Mouse (Mus musculus) MEL (cell line): ENCODE measurements around the gene Wdr90. TPM values are rescaled to one million over a fixed set of nuclear protein-coding genes. Genes with fewer than 3 reads are reported as not detected.
A peak's percentile ranks its signal among the peaks of the same experiment; 100 is the strongest.

Experiments
- DNase-seq: peaks from one replicate; pipeline ENCODE4 v3.0.0; 2011; ENCODE audit warnings: low read depth, low spot score
- H3K27ac ChIP-seq: 2 replicates; pipeline ENCODE4 v1.5.1; 2012; ENCODE audit warnings: low read depth, mild to moderate bottlenecking, control low read depth, low read length, moderate library complexity; ENCODE audit not compliant: control insufficient read depth
- H3K27me3 ChIP-seq, 2 experiments: fragments of 150-350 bp in 1 of 2; sonication (generic) in 1 of 2; 2 replicates each; pipeline ENCODE4 v1.6.1; 2012; ENCODE audit warnings: low read length in 2 of 2, mild to moderate bottlenecking in 2 of 2, improper control_type of control experiment in 1 of 2, moderate library complexity in 1 of 2; ENCODE audit not compliant: insufficient read depth in 2 of 2, control insufficient read depth in 1 of 2
- H3K36me3 ChIP-seq, 2 experiments: 2 replicates each; pipeline ENCODE4 v1.6.1; 2012 to 2014; ENCODE audit warnings: low read length in 2 of 2, improper control_type of control experiment in 1 of 2, inconsistent platforms in 1 of 2, mild to moderate bottlenecking in 1 of 2; ENCODE audit not compliant: insufficient read depth in 2 of 2, control insufficient read depth in 1 of 2
- H3K4me1 ChIP-seq, 2 experiments: fragments of 150-350 bp in 1 of 2; sonication (generic) in 1 of 2; 2 replicates each; pipeline ENCODE4 v1.6.1; 2012; ENCODE audit warnings: low read length in 2 of 2, improper control_type of control experiment in 1 of 2, mild to moderate bottlenecking in 1 of 2; ENCODE audit not compliant: insufficient read depth in 2 of 2, control insufficient read depth in 1 of 2
- H3K4me3 ChIP-seq, 2 experiments: fragments of 150-350 bp in 1 of 2; sonication (generic) in 1 of 2; 2 replicates each; pipeline ENCODE4 v1.5.1; 2012; ENCODE audit warnings: low read depth in 2 of 2, low read length in 2 of 2, mild to moderate bottlenecking in 2 of 2, moderate library complexity in 2 of 2, control low read depth in 1 of 2, improper control_type of control experiment in 1 of 2; ENCODE audit not compliant: control insufficient read depth in 1 of 2, insufficient read depth in 1 of 2
- H3K79me2 ChIP-seq: 2 replicates; pipeline ENCODE4 v1.6.1; 2012; ENCODE audit warnings: mild to moderate bottlenecking, low read length, moderate library complexity; ENCODE audit not compliant: control insufficient read depth, poor library complexity, insufficient read depth
- H3K9ac ChIP-seq: 2 replicates; pipeline ENCODE4 v1.6.1; 2012; ENCODE audit warnings: low read depth, mild to moderate bottlenecking, control low read depth, low read length, moderate library complexity; ENCODE audit not compliant: control insufficient read depth, poor library complexity, severe bottlenecking
- H3K9me3 ChIP-seq: fragments of 150-350 bp; sonication (generic); replicated peaks from 2 replicates; pipeline ENCODE4 v1.6.1; 2012; ENCODE audit warnings: mild to moderate bottlenecking, low read length, improper control_type of control experiment, moderate library complexity; ENCODE audit not compliant: insufficient read depth
- BHLHE40 ChIP-seq: IDR thresholded peaks from 2 replicates; pipeline ENCODE4 v1.6.1; 2012; ENCODE audit warnings: low read depth, mild to moderate bottlenecking, inconsistent platforms, low read length, improper control_type of control experiment, borderline replicate concordance
- CHD1 ChIP-seq: IDR thresholded peaks from 2 replicates; pipeline ENCODE4 v1.6.1; 2012; ENCODE audit warnings: low read depth, mild to moderate bottlenecking, inconsistent platforms, low read length, improper control_type of control experiment
- CHD2 ChIP-seq: IDR thresholded peaks from 2 replicates; pipeline ENCODE4 v1.6.1; 2011; ENCODE audit warnings: low read length, improper control_type of control experiment
- ELF1 ChIP-seq: IDR thresholded peaks from 2 replicates; pipeline ENCODE4 v1.6.1; 2014; ENCODE audit warnings: low read depth, mild to moderate bottlenecking, inconsistent platforms, low read length, improper control_type of control experiment, moderate library complexity
- EP300 ChIP-seq, 2 experiments: IDR thresholded peaks; 2 replicates each; pipeline ENCODE4 v1.6.1; 2011; ENCODE audit warnings: improper control_type of control experiment in 2 of 2, low read length in 2 of 2, low read depth in 1 of 2, mild to moderate bottlenecking in 1 of 2
- ETS1 ChIP-seq: IDR thresholded peaks from 2 replicates; pipeline ENCODE4 v1.6.1; 2012; ENCODE audit warnings: low read depth, mild to moderate bottlenecking, inconsistent platforms, low read length, improper control_type of control experiment, moderate library complexity
- HCFC1 ChIP-seq: IDR thresholded peaks from 2 replicates; pipeline ENCODE4 v1.6.1; 2012; ENCODE audit warnings: low read depth, mild to moderate bottlenecking, inconsistent platforms, low read length, improper control_type of control experiment, moderate library complexity
- JUND ChIP-seq: IDR thresholded peaks from 2 replicates; pipeline ENCODE4 v1.6.1; 2011; ENCODE audit warnings: low read depth, mild to moderate bottlenecking, improper control_type of control experiment, low read length
- MAX ChIP-seq: IDR thresholded peaks from 2 replicates; pipeline ENCODE4 v1.6.1; 2011; ENCODE audit warnings: low read length, improper control_type of control experiment
- MAZ ChIP-seq: IDR thresholded peaks from 2 replicates; pipeline ENCODE4 v1.6.1; 2012; ENCODE audit warnings: low read depth, mild to moderate bottlenecking, inconsistent platforms, low read length, improper control_type of control experiment
- MEF2A ChIP-seq: IDR thresholded peaks from 2 replicates; pipeline ENCODE4 v1.6.1; 2014; ENCODE audit warnings: low read depth, mild to moderate bottlenecking, inconsistent platforms, low read length, improper control_type of control experiment; ENCODE audit not compliant: poor library complexity, insufficient replicate concordance, severe bottlenecking; ENCODE audit errors: extremely low read depth
- MXI1 ChIP-seq: IDR thresholded peaks from 2 replicates; pipeline ENCODE4 v1.6.1; 2011; ENCODE audit warnings: mild to moderate bottlenecking, low read depth, low read length, improper control_type of control experiment
- MYC ChIP-seq: IDR thresholded peaks from 2 replicates; pipeline ENCODE4 v1.6.1; 2011; ENCODE audit warnings: low read depth, mild to moderate bottlenecking, low read length, improper control_type of control experiment, moderate library complexity
- POLR2A ChIP-seq, 2 experiments: IDR thresholded peaks; 2 replicates each; pipeline ENCODE4 v1.6.1; 2011 to 2012; ENCODE audit warnings: low read length in 2 of 2, mild to moderate bottlenecking in 2 of 2, control low read depth in 1 of 2, improper control_type of control experiment in 1 of 2, low read depth in 1 of 2, moderate library complexity in 1 of 2; ENCODE audit not compliant: control insufficient read depth in 1 of 2, insufficient read depth in 1 of 2, poor library complexity in 1 of 2
- POLR2AphosphoS5 ChIP-seq: IDR thresholded peaks from 2 replicates; pipeline ENCODE4 v1.6.1; 2012; ENCODE audit warnings: low read depth, borderline replicate concordance, mild to moderate bottlenecking, inconsistent platforms, low read length, moderate library complexity, mixed read lengths
- RAD21 ChIP-seq: IDR thresholded peaks from 2 replicates; pipeline ENCODE4 v1.6.1; 2011; ENCODE audit warnings: mild to moderate bottlenecking, low read depth, low read length, improper control_type of control experiment
- USF1 ChIP-seq: IDR thresholded peaks from 2 replicates; pipeline ENCODE4 v1.6.1; 2014; ENCODE audit warnings: low read depth, mild to moderate bottlenecking, inconsistent platforms, low read length, improper control_type of control experiment, moderate library complexity
- USF2 ChIP-seq, 2 experiments: IDR thresholded peaks; 2 replicates each; pipeline ENCODE4 v1.6.1; 2011 to 2012; ENCODE audit warnings: improper control_type of control experiment in 2 of 2, low read length in 2 of 2, borderline replicate concordance in 1 of 2, inconsistent platforms in 1 of 2, low read depth in 1 of 2, mild to moderate bottlenecking in 1 of 2; ENCODE audit not compliant: insufficient read depth in 1 of 2
- ZKSCAN1 ChIP-seq: IDR thresholded peaks from 2 replicates; pipeline ENCODE4 v1.6.1; 2012; ENCODE audit warnings: low read depth, mild to moderate bottlenecking, inconsistent platforms, low read length, improper control_type of control experiment, moderate library complexity
- polyA plus RNA-seq, 2 experiments: library from polyadenylated mRNA; stranded (reverse) in 1 of 2; unstranded in 1 of 2; fragments of >175 nt in 1 of 2; fragments of >200 nt in 1 of 2; gene quantifications; 2 replicates each; pipeline versions ENCODE4 v1.2.1 to v1.2.4; 2012; ENCODE audit warnings: low replicate concordance in 2 of 2, low read depth in 1 of 2; ENCODE audit not compliant: insufficient read length in 2 of 2, insufficient read depth in 1 of 2, missing spikeins in 1 of 2
- total RNA-seq: library from RNA; depleted of rRNA; stranded (reverse); fragments of 300-350 nt; gene quantifications from 2 replicates; pipeline ENCODE4 v1.2.3, GENCODE M21; 2012

Gene Wdr90
- total and polyA plus RNA-seq, 3 experiments, result 23.7 to 44.5 TPM; not detected in 1

- peak; percentile 77 for TF ChIP-seq MYC
These were observed 37.8 kb downstream of the Wdr90 start, which contains the start of gene Wdr24 (continued) for GRCm38 (mm10) chr17:25823452-25823851.

- peaks cover 0 to 4% of the 10 kb centered on the region in 2 experiments; a peak in 1 of 4 replicates for H3K4me1 ChIP-seq
- peaks cover 0 to 2% of the 10 kb centered on the region in 2 experiments; a peak in 2 of 4 replicates for H3K27me3 ChIP-seq
- H3K9ac ChIP-seq, result no peak overlapping the region
These were observed 42.2 kb downstream of the Wdr90 start for GRCm38 (mm10) chr17:25818851-25819780.

GRCm38 (mm10) chr17:25817662-25818061 lies 43.6 kb downstream of the Wdr90 start:
- TF ChIP-seq USF1 (0 out of 2 replicates have a peak, but pooled peaks have one; percentile 27), MEF2A (no peak)
- H3K9me3 ChIP-seq, result no peaks in the 10 kb centered on the region

More at GRCm38 (mm10) chr17:25818851-25819780, 42.2 kb downstream of the Wdr90 start:
- no peak for DNase-seq
- TF ChIP-seq POLR2AphosphoS5 (no peak), ELF1 (no peak), CHD2 (no peak), RAD21 (no peak), BHLHE40 (no peak), USF2 (IDR thresholded peaks at IDR 0.05; ENCODE audit: borderline replicate concordance in 1 of 2, insufficient read depth in 1 of 2, low read depth in 1 of 2, low read length in 2 of 2) (no peak), CHD1 (no peak), MAX (no peak), HCFC1 (no peak), MAZ (no peak), MEF2A (no peak), EP300 (IDR thresholded peaks at IDR 0.05; ENCODE audit: low read depth in 1 of 2, low read length in 2 of 2) (no peak), MXI1 (no peak), ETS1 (no peak), ZKSCAN1 (no peak), JUND (no peak), POLR2A (IDR thresholded peaks at IDR 0.05; ENCODE audit: control insufficient read depth in 1 of 2, insufficient read depth in 1 of 2, low read depth in 1 of 2, low read length in 2 of 2, poor library complexity in 1 of 2) (no peak)
- Histone ChIP-seq H3K27ac (no peak overlapping the region), H3K79me2 (peaks cover 6% of the 10 kb centered on the region), H3K4me3 (no peak overlapping the region), H3K9me3 (no peaks in the 10 kb centered on the region), H3K36me3 (peaks cover 0 to 4% of the 10 kb centered on the region in 2 experiments; a peak in 1 of 4 replicates)

More at GRCm38 (mm10) chr17:25817662-25818061, 43.6 kb downstream of the Wdr90 start:
- H3K27ac ChIP-seq, result no peak overlapping the region
- no peak for DNase-seq
- no peaks in the 10 kb centered on the region for H3K79me2 ChIP-seq
- H3K9ac ChIP-seq, result no peak overlapping the region
- H3K4me1 ChIP-seq, result 0 out of 4 replicates have a peak, but pooled peaks cover 0 to under 1% of the 10 kb centered on the region in 2 experiments
- no peak overlapping the region for H3K4me3 ChIP-seq
- peaks cover 0 to 2% of the 10 kb centered on the region in 2 experiments; a peak in 2 of 4 replicates for H3K27me3 ChIP-seq
- H3K36me3 ChIP-seq, result peaks cover 0 to under 1% of the 10 kb centered on the region in 2 experiments; a peak in 1 of 4 replicates
